Mouse (Mus musculus) erythroblast, embryonic 14.5 days (primary cell): ENCODE data around the gene G430095P16Rik. TPM values are rescaled to one million over a fixed set of nuclear protein-coding genes. Genes with fewer than 3 reads are reported as not detected.

ENCODE experiments used
- H3K27me3 ChIP-seq: 2 replicates; pipeline ENCODE4 v1.6.1; 2012; ENCODE audit warnings: inconsistent platforms; ENCODE audit not compliant: control insufficient read depth
- H3K36me3 ChIP-seq: 2 replicates; pipeline ENCODE4 v1.6.1; 2012; ENCODE audit warnings: mild to moderate bottlenecking, inconsistent platforms; ENCODE audit not compliant: control insufficient read depth
- H3K4me1 ChIP-seq: 2 replicates; pipeline ENCODE4 v1.6.1; 2012; ENCODE audit warnings: inconsistent platforms; ENCODE audit not compliant: control insufficient read depth
- H3K4me3 ChIP-seq: replicated peaks from 2 replicates; pipeline ENCODE3; 2012; ENCODE audit warnings: moderate library complexity, mild to moderate bottlenecking, inconsistent platforms
- H3K9me3 ChIP-seq: 2 replicates; pipeline ENCODE4 v1.6.1; 2012; ENCODE audit warnings: low read length, inconsistent platforms, mixed read lengths; ENCODE audit not compliant: control insufficient read depth
- GATA1 ChIP-seq: IDR thresholded peaks from 2 replicates; pipeline ENCODE4 v1.6.1; 2012; ENCODE audit warnings: low read length, inconsistent platforms, mixed read lengths
- TAL1 ChIP-seq: IDR thresholded peaks from 3 replicates; pipeline ENCODE4 v1.6.1; 2012; ENCODE audit warnings: low read length, inconsistent platforms, mixed read lengths
- polyA plus RNA-seq: library from polyadenylated mRNA; stranded (reverse); fragments of >175 nt; gene quantifications from 2 replicates; pipeline ENCODE4 v1.2.3, GENCODE M21; 2012

G430095P16Rik gene
- polyA plus RNA-seq, 1 experiment = 11.9 TPM

GRCm38 (mm10) chr8:84770100-84770953, 47.5 kb downstream of the G430095P16Rik start:
- Histone ChIP-seq H3K4me3 (no peak overlapping the region), H3K4me1 (peaks cover 4% of the 10 kb centered on the region), H3K36me3 (no peaks in the 10 kb centered on the region; the same call in 1 of the 2 replicates), H3K9me3 (peaks cover 4% of the 10 kb centered on the region; the same call in 1 of the 2 replicates), H3K27me3 (peaks cover 52% of the 10 kb centered on the region)
- no peak for TF ChIP-seq TAL1
- TF ChIP-seq GATA1 = no peak

- H3K4me3 ChIP-seq = no peak overlapping the region
- H3K36me3 ChIP-seq = no peaks in the 10 kb centered on the region; the same call in 1 of the 2 replicates
- H3K4me1 ChIP-seq = peaks cover 4% of the 10 kb centered on the region
- peaks cover 4% of the 10 kb centered on the region; the same call in 1 of the 2 replicates for H3K9me3 ChIP-seq
- TF ChIP-seq GATA1 (no peak), TAL1 (no peak)
- H3K27me3 ChIP-seq = peaks cover 60% of the 10 kb centered on the region
Observed at GRCm38 (mm10) chr8:84771000-84771687, 48.3 kb downstream of the G430095P16Rik start.

GRCm38 (mm10) chr8:84771941-84772378, 49.2 kb downstream of the G430095P16Rik start:
- peaks cover 4% of the 10 kb centered on the region for H3K4me1 ChIP-seq
- no peaks in the 10 kb centered on the region; the same call in 1 of the 2 replicates for H3K36me3 ChIP-seq
- H3K9me3 ChIP-seq = peaks cover 4% of the 10 kb centered on the region; the same call in 1 of the 2 replicates
- H3K27me3 ChIP-seq = peaks cover 69% of the 10 kb centered on the region
- no peak overlapping the region for H3K4me3 ChIP-seq
- no peak for TF ChIP-seq TAL1
- no peak for TF ChIP-seq GATA1

- Histone ChIP-seq H3K27me3 (peaks cover 75% of the 10 kb centered on the region), H3K36me3 (no peaks in the 10 kb centered on the region; the same call in 1 of the 2 replicates), H3K9me3 (peaks cover 4% of the 10 kb centered on the region; the same call in 1 of the 2 replicates), H3K4me1 (peaks cover 4% of the 10 kb centered on the region), H3K4me3 (no peak overlapping the region)
- TF ChIP-seq TAL1 = no peak
- TF ChIP-seq GATA1 = no peak
Observed at GRCm38 (mm10) chr8:84772628-84773027, 49.8 kb downstream of the G430095P16Rik start.

- H3K4me1 ChIP-seq = peaks cover 4% of the 10 kb centered on the region
- H3K36me3 ChIP-seq = no peaks in the 10 kb centered on the region; the same call in 1 of the 2 replicates
- no peak overlapping the region for H3K4me3 ChIP-seq
- TF ChIP-seq GATA1 (no peak), TAL1 (no peak)
- H3K9me3 ChIP-seq = peaks cover 4% of the 10 kb centered on the region; the same call in 1 of the 2 replicates
- peaks cover 82% of the 10 kb centered on the region for H3K27me3 ChIP-seq
Observed at GRCm38 (mm10) chr8:84773304-84773703, 50.5 kb downstream of the G430095P16Rik start.

GRCm38 (mm10) chr8:84773833-84774232, 51.0 kb downstream of the G430095P16Rik start:
- TF ChIP-seq TAL1 (no peak), GATA1 (no peak)
- Histone ChIP-seq H3K36me3 (no peaks in the 10 kb centered on the region), H3K4me3 (no peak overlapping the region), H3K9me3 (peaks cover 4% of the 10 kb centered on the region; the same call in 1 of the 2 replicates), H3K4me1 (peaks cover 4% of the 10 kb centered on the region), H3K27me3 (peaks cover 87% of the 10 kb centered on the region)

- Histone ChIP-seq H3K4me3 (no peak overlapping the region), H3K36me3 (no peaks in the 10 kb centered on the region), H3K9me3 (peaks cover 4% of the 10 kb centered on the region; the same call in 1 of the 2 replicates), H3K4me1 (peaks cover 4% of the 10 kb centered on the region), H3K27me3 (peaks cover 93% of the 10 kb centered on the region)
- TF ChIP-seq GATA1 = no peak
- no peak for TF ChIP-seq TAL1
Observed at GRCm38 (mm10) chr8:84774473-84774911, 51.7 kb downstream of the G430095P16Rik start.

- TF ChIP-seq TAL1 (no peak), GATA1 (no peak)
- H3K4me3 ChIP-seq = no peak overlapping the region
- H3K4me1 ChIP-seq = peaks cover 4% of the 10 kb centered on the region
- H3K36me3 ChIP-seq = no peaks in the 10 kb centered on the region
- H3K27me3 ChIP-seq = peaks cover 97% of the 10 kb centered on the region
- peaks cover 4% of the 10 kb centered on the region; the same call in 1 of the 2 replicates for H3K9me3 ChIP-seq
Observed at GRCm38 (mm10) chr8:84775105-84775591, 52.3 kb downstream of the G430095P16Rik start.
